Mouse (Mus musculus) kidney, postnatal 25 days (tissue): Measurements from ENCODE around the gene Idh1.
"Not testable (repeated sequence)": the region's sequence is repeated elsewhere in the genome, so short reads cannot be mapped to it uniquely, and the experiment has no call there.

Source experiments
- DNase-seq, 2 experiments: peaks; one replicate each; pipeline ENCODE4 v3.0.0; 2021; ENCODE audit warnings: mixed read lengths in 2 of 2

The Idh1 gene

GRCm38 (mm10) chr1:65186287-65187073 lies at the start of gene Idh1, which contains the start of gene Pikfyve:
Idh1 (minus strand) TSS chr1:65186500.
Pikfyve (plus strand) TSS chr1:65186683.
- peak; percentile 97 to 98 for DNase-seq

- no peak for DNase-seq
Observed at GRCm38 (mm10) chr1:65230566-65230965, 44.3 kb upstream of the Idh1 start.

GRCm38 (mm10) chr1:65229768-65230167 lies 43.5 kb upstream of the Idh1 start:
- DNase-seq: not testable (repeated sequence)

GRCm38 (mm10) chr1:65227681-65228080 lies 41.4 kb upstream of the Idh1 start:
- DNase-seq: no peak

DNA sequence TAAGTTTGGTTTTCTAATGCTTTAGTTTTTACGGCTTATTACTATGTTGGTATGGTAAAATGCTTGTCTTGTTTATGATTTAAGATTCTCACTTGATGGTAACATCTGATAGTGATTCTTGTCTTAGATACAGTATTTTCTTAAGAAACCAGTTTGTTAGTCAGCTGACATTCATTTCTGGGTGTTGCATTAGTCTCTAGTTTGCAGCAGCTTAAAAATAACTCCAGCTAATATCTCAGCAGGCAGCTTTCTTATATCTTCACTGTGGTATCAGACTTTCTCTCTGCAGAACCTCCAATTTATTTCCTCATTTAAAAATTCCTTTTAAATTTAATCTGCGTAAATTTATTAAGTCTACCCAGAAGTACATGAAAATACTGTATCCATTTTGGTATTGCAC lies 37.4 kb upstream of the Idh1 start:
- DNase-seq: no peak

DNA sequence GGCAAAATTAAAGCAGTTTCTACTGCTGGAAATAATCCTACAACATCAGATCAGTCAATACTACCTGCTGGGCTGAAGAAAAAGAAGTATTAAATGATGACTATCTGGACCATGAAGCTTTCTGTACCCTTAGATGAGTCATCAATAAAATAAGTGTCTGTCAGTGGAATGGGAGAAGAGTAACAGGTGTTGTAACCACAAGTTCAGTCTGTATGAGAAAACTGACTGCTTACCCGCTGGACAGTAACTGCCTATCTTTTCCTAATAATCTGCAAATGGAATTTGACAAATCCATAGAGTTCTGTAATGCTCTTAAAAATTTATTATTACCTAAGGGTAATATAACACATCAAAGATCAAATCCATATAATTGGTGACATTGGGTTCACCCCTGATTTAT lies 31.7 kb upstream of the Idh1 start:
- no peak for DNase-seq

DNA sequence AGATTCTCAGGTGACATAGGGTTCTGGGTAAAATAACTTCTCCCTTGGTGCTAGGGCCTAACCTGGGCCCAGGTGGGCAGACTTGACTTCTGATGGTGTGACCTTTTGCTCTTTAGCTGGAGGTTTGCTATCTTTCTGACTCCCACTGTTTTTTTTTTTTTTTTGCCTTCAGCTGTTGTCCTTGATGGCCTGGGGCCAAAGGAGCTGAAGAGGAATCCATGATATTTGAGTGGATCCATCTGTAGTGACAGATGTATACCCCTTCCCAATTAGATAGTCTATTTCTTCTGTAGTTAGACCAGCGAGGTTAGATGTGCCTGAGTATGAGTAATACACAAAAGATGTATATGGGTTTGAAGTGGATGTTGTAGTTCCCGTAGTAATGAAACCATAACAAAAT lies 31.3 kb upstream of the Idh1 start:
- no peak for DNase-seq

- DNase-seq: no peak
Observed at GRCm38 (mm10) chr1:65213214-65213613, 26.9 kb upstream of the Idh1 start.

GRCm38 (mm10) chr1:65204299-65204698 lies 18.0 kb upstream of the Idh1 start:
- no peak for DNase-seq

DNA sequence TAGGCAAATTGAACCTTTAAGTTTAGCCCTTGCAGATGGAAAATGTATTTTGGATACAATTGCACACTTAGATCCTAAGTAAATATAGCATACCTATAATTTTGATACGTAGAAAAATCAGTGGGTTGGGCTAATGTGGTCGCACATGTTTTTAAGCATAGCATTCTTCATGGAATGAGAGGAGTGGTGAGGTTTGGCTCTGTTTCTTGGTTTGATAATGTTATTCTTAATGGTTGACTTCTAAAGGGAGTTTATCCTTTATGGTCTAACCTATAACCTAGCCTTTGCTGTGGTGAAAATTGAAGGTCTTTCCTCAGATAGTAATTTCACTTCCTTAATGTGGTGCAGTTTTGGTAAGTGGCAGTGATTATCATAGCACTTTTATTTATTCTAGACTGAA lies 12.6 kb upstream of the Idh1 start:
- no peak for DNase-seq

DNA sequence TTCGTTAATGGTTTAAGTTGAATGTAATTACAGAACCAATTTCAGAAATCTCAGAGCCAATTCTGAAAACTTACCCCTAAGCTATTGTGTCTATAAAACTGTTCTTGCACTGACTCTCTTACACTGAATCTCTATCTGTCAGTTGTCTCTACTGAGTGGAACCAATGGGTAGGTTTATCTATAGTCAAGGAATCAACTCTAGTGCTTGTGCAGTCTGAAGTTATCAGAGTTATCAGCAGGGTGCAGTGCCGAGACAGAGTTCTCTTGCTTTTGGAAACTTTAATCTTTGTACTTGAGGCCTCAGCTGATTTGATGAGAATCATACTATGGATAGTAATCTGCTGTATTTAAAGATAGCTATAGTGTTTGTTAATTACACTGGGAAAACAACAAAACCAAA lies 12.1 kb upstream of the Idh1 start:
- no peak for DNase-seq

DNA sequence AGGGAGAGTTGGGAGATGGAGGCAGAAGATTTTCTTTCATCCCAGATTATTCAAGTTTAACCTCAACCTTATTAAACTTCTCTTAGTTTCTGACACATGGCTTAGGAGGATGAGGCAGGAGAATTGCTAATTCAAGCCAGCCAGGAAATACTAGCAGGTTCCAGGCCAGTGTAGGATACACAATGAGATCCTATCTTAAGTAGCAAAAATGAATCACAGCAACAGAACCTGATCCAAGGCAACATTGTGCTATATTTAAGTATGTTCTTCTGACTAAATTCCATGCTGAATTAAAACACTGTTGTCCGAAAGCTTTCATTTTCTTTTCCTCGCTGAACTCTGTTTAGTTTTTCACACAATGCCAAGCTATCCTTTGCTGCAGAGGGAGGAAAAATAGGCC lies 6.9 kb upstream of the Idh1 start:
- no peak for DNase-seq

DNA sequence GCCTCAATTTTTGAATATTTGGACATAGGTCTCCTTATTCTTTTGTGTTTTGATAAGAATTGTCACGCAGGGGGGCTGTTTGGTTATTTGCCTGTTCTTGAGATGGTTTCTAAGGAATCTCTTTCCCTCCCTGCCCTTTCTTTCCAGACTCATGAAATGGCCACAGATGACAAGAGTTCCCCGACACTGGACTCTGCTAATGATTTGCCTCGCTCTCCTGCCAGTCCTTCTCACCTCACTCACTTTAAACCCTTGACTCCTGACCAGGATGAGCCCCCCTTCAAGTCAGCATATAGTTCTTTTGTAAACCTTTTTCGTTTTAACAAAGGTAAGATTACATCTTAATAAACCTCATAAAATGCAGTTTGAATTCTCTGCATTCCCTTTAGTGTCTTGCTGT lies 3.9 kb upstream of the Idh1 start:
- DNase-seq: peak in 1 of 2 experiments; percentile 46

- DNase-seq: no peak
Observed at GRCm38 (mm10) chr1:65187074-65187430, 752 bp upstream of the Idh1 start.

DNA sequence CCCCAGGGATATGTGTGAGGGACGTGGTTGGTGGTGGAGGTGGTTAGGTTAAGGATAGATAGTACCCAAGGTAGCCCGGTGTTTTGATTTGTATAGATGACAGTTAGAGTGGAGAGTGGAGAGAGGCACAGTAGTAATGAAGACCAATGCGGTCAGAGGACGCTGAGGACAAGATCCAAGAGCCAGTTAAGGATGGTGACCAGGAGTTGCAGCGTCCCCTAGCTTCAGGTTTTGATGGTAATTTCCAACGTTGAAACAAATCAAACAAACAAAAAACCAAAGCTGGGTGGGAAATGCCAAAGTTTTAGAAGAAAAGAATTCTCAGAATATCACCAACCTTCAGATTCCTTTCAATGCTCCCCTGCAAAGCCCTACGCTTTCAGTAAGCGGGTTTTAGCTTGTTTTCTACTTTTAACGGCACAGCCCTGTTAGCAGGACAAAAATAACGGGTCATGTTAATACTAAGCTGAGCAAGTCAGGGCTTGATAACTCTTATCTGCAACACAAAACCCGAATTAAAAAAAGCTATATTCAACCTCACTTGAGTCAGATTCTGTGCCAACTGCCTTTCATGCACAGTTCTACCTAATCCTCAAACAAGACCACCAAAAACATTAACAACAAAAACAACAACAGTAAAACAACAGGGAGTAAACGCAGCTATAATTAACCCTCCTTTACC lies 635 bp downstream of the Idh1 start:
- peak; percentile 28 to 58 for DNase-seq

DNA sequence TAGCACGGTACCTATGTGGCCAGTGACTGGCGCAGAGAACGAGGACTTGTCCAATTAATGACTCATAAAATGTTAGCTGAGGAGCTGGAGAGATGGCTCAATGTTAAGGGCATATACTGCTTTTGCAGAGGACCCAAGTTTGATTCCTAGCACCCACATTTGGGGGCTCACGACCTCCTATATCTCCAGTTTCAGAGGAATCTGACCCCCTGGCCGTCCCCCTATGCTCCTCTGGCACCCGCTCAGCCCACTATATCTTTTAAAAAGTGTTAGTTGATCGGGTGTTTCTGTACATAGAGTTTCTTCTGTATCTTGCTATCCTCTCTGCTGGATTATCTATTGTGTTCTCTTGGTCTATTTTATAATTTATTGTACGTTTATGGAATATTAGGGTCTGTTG lies 1.3 kb downstream of the Idh1 start:
- DNase-seq: no peak

- no peak for DNase-seq
Observed at GRCm38 (mm10) chr1:65183994-65184393, 2.3 kb downstream of the Idh1 start.

GRCm38 (mm10) chr1:65181459-65181858 lies 4.8 kb downstream of the Idh1 start:
- DNase-seq: no peak

- DNase-seq: peak; percentile 43 to 88
Observed at GRCm38 (mm10) chr1:65179634-65180249, 6.6 kb downstream of the Idh1 start.

- DNase-seq: peak; percentile 99
Observed at GRCm38 (mm10) chr1:65178902-65179432, 7.3 kb downstream of the Idh1 start.

- peak; percentile 97 for DNase-seq
Observed at GRCm38 (mm10) chr1:65178126-65178901, 8.0 kb downstream of the Idh1 start.

DNA sequence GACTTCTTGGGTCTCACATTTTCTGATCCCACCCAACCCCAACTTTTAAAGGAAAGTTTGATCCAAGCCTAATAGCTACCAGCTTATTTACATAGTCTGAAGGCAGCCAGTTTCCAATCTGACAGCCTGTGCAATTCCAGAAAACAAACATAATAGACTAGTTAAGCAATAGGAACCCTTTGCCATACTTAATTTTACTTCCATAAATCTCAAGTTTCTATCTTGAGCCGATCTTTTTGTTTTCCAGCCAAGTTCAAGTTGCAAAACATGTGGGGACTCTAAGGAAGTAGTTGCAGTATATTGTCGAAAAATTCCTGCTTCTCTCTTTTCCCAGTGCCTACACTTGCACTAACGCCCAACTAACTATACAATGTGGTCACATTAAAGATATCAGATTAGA lies 8.8 kb downstream of the Idh1 start:
- no peak for DNase-seq

- no peak for DNase-seq
Observed at GRCm38 (mm10) chr1:65176912-65177311, 9.4 kb downstream of the Idh1 start.
